Mouse (Mus musculus) lung, embryonic 15.5 days (tissue): ENCODE results near the gene Kctd13. TPM values are rescaled to one million over a fixed set of nuclear protein-coding genes. Genes with fewer than 3 reads are reported as not detected.

Experiments
- ATAC-seq: fragments of 200-750 bp; cut with Nextera tagmentation; 2 replicates; pipeline ENCODE4 v1.8.0; 2017; ENCODE audit warnings: moderate number of reproducible peaks, borderline replicate concordance; ENCODE audit not compliant: low FRiP score, low TSS enrichment; ENCODE audit errors: extremely low read depth
- H3K27ac ChIP-seq: fragments of 300-500 bp; sonication (generic); 2 replicates; pipeline ENCODE4 v1.5.1; 2015; ENCODE audit warnings: moderate library complexity, mild to moderate bottlenecking, inconsistent platforms
- H3K27me3 ChIP-seq: fragments of 300-500 bp; sonication (generic); 2 replicates; pipeline ENCODE4 v1.6.1; 2015; ENCODE audit warnings: inconsistent platforms
- H3K36me3 ChIP-seq: fragments of 300-500 bp; sonication (generic); 2 replicates; pipeline ENCODE4 v1.6.1; 2015; ENCODE audit warnings: inconsistent platforms
- H3K4me1 ChIP-seq: fragments of 300-500 bp; sonication (generic); 2 replicates; pipeline ENCODE4 v1.6.1; 2015; ENCODE audit warnings: inconsistent platforms
- H3K4me2 ChIP-seq: fragments of 300-500 bp; sonication (generic); 2 replicates; pipeline ENCODE4 v1.6.1; 2015; ENCODE audit warnings: inconsistent platforms, mild to moderate bottlenecking, moderate library complexity
- H3K4me3 ChIP-seq: fragments of 300-500 bp; sonication (generic); 2 replicates; pipeline ENCODE4 v1.5.1; 2015; ENCODE audit warnings: mild to moderate bottlenecking, inconsistent platforms
- H3K9ac ChIP-seq: fragments of 300-500 bp; sonication (generic); 2 replicates; pipeline ENCODE4 v1.6.1; 2015; ENCODE audit warnings: inconsistent platforms
- H3K9me3 ChIP-seq: fragments of 300-500 bp; sonication (generic); 2 replicates; pipeline ENCODE4 v1.6.1; 2016; ENCODE audit warnings: inconsistent platforms
- WGBS: fragments of 180-500 bp; shearing (Covaris S2); methylation state at CpG from one replicate; pipeline ENCODE4 v1.1.7; 2015; 5-methylcytosine and 5-hydroxymethylcytosine counted together
- polyA plus RNA-seq: library from polyadenylated mRNA; unstranded; fragments of >200 nt; fragmentation: Nextera tagmentation; extraction: Ambion mirVana; gene quantifications from 2 replicates; pipeline ENCODE4 v1.2.1, GENCODE M21; 2015

Kctd13 gene
- polyA plus RNA-seq, 1 experiment from 2014 or later, result 15.0 TPM

DNA sequence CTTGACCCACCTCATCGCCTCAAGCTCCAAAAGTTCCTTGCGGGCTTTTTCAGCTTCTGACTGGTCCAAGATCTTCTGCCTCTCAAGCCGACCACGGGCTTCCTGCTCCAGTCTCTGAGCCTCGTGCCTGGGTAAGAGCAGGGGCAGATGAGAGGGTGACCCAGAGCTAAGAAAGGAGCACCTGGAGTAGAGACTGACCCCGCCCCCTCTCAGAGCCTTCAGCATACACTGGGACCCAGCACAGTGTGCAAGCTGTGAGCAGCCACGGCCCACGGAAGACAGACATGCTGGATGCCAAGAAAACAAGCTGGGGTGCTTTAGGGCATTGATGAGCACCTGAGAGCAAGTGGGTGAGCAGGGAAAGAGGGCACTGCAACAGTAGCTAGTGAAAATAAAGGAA is 60.1 kb downstream of the Kctd13 start:
- no peaks in the 10 kb centered on the region for H3K4me1 ChIP-seq
- H3K27ac ChIP-seq, result no peak overlapping the region
- H3K4me3 ChIP-seq, result no peak overlapping the region
- WGBS, result 56% methylated on average over 8 of the region's 8 CpGs
- no peak for ATAC-seq
- H3K9ac ChIP-seq, result no peak overlapping the region
- no peaks in the 10 kb centered on the region for H3K36me3 ChIP-seq
- no peak overlapping the region for H3K4me2 ChIP-seq
- H3K27me3 ChIP-seq, result no peaks in the 10 kb centered on the region
- H3K9me3 ChIP-seq, result no peaks in the 10 kb centered on the region

Other genes starting within 250 kb of the Kctd13 start
- gene Bola2, start 233.5 kb upstream of the Kctd13 start, polyA plus RNA-seq, result 105 and 119 TPM in 2 replicates
- 9.9 and 11.5 TPM in 2 replicates for gene Slx1b, start 233.1 kb upstream of the Kctd13 start, polyA plus RNA-seq
- gene Coro1a, start 221.1 kb upstream of the Kctd13 start, polyA plus RNA-seq, result 36.0 and 58.1 TPM in 2 replicates
- 132 and 135 TPM in 2 replicates for gene Mapk3, start 169.3 kb upstream of the Kctd13 start, polyA plus RNA-seq
- 2.5 and 2.8 TPM in 2 replicates for gene Gdpd3, start 162.5 kb upstream of the Kctd13 start, polyA plus RNA-seq
- 90.3 and 96.2 TPM in 2 replicates for gene Ypel3, start 151.9 kb upstream of the Kctd13 start, polyA plus RNA-seq
- 0.26 and 0.51 TPM in 2 replicates for gene Tbx6, start 147.4 kb upstream of the Kctd13 start, polyA plus RNA-seq
- 260 and 262 TPM in 2 replicates for gene Ppp4c, start 136.4 kb upstream of the Kctd13 start, polyA plus RNA-seq
- gene Fam57b, start 131.2 kb upstream of the Kctd13 start, polyA plus RNA-seq, result 0.10 and 0.19 TPM in 2 replicates
- not detected in 2 replicates for gene 4930451I11Rik, start 97.2 kb upstream of the Kctd13 start, polyA plus RNA-seq
- 0.81 and 1.1 TPM in 2 replicates for gene Doc2a, start 81.5 kb upstream of the Kctd13 start, polyA plus RNA-seq
- gene Hirip3, start 66.9 kb upstream of the Kctd13 start, polyA plus RNA-seq, result 31.6 and 34.4 TPM in 2 replicates
- gene Ino80e, start 66.5 kb upstream of the Kctd13 start, polyA plus RNA-seq, result 76.6 and 78.3 TPM in 2 replicates
- 48.0 and 55.0 TPM in 2 replicates for gene Taok2, start 44.2 kb upstream of the Kctd13 start, polyA plus RNA-seq
- 31.6 and 32.9 TPM in 2 replicates for gene Tmem219, start 6.0 kb upstream of the Kctd13 start, polyA plus RNA-seq
- 0.09 TPM in 1 of 2 replicates, not detected in the other for gene Asphd1, start 20.7 kb downstream of the Kctd13 start, polyA plus RNA-seq
- gene Sez6l2, start 21.7 kb downstream of the Kctd13 start, polyA plus RNA-seq, result 0.16 and 0.89 TPM in 2 replicates
- gene Cdipt, start 47.0 kb downstream of the Kctd13 start, polyA plus RNA-seq, result 110 and 117 TPM in 2 replicates
- gene Cdiptos, start 47.2 kb downstream of the Kctd13 start, polyA plus RNA-seq, result 1.3 and 2.1 TPM in 2 replicates
- gene Mvp, start 85.7 kb downstream of the Kctd13 start, polyA plus RNA-seq, result 13.0 and 13.9 TPM in 2 replicates
- not detected in 2 replicates for gene Pagr1b, start 87.6 kb downstream of the Kctd13 start, polyA plus RNA-seq
- gene Pagr1a, start 88.5 kb downstream of the Kctd13 start, polyA plus RNA-seq, result 63.5 and 86.1 TPM in 2 replicates
- gene Gm42742, start 92.2 kb downstream of the Kctd13 start, polyA plus RNA-seq, result 23.7 and 46.1 TPM in 2 replicates
- gene Prrt2, start 92.3 kb downstream of the Kctd13 start, polyA plus RNA-seq, result 3.0 and 3.9 TPM in 2 replicates
- gene Maz, start 98.2 kb downstream of the Kctd13 start, polyA plus RNA-seq, result 73.0 and 73.3 TPM in 2 replicates
- 158 and 165 TPM in 2 replicates for gene Kif22, start 113.6 kb downstream of the Kctd13 start, polyA plus RNA-seq
- gene Zg16, start 158.4 kb downstream of the Kctd13 start, polyA plus RNA-seq, result not detected in 2 replicates
- gene AI467606, start 162.5 kb downstream of the Kctd13 start, polyA plus RNA-seq, result 7.7 and 10.1 TPM in 2 replicates
- 0.64 and 1.0 TPM in 2 replicates for gene Qprt, start 193.3 kb downstream of the Kctd13 start, polyA plus RNA-seq
- gene Spn, start 208.9 kb downstream of the Kctd13 start, polyA plus RNA-seq, result 0.24 and 0.47 TPM in 2 replicates